Mouse (Mus musculus) naive thymus-derived CD4-positive, alpha-beta T cell, adult 5 months (primary cell): ENCODE results near the gene Ubc. TPM values are rescaled to one million over a fixed set of nuclear protein-coding genes. Genes with fewer than 3 reads are reported as not detected.

Source experiments
- polyA plus RNA-seq: library from polyadenylated mRNA; unstranded; fragments of 100-300 nt; shearing (Covaris generic); gene quantifications from one replicate; pipeline ENCODE4 v1.2.1, GENCODE M21; 2017

The Ubc gene
- polyA plus RNA-seq: 1,957 TPM

DNA sequence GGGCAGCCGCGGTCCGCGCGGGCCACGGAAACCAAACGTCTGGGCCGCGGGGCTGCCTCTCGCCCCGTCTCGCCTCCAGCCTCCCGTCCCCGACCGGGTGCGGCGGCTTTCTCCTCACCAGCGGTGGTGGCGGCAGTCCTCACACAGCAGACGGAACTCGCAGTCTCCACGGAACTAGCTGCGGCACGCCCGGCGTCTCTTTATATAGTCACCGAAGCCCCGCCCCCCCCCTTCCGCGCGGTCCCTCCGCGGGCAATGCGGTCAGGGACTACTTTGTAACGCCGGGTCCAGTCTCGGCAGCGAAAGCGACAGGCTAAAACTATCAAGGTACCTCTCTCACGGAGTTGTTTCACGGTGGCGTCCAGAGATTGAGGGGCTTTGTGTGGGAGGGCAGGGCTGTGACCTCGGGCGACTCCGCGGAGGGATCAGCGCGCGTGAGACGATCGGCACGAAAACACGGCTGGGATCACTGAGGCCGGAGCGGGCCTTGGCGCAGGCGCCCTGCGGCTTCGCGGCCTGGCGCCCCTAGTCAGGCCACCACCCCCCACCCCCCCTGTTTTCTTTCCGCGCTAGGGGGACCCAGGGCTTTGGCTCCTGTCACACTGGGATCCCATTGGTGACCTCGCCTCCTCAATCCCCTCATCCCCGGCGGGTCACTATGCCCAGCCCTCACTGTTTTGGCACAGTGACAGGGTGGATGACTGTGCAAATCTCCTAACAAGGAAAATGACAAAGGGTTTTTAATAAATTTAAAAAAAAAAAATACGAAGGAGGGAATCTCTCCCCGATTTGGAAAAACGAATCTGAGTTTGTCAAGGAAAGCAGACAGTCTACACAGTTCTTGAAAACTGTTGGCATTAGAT is at the start of gene Ubc:
Gene Ubc (minus strand): TSS at position 624 of the 863 bp plus-strand sequence.

GRCm38 (mm10) chr5:125433793-125434337 is 43.9 kb upstream of the Ubc start, which contains the start of gene Dhx37:
Dhx37 (minus strand) TSS chr5:125434121.

GRCm38 (mm10) chr5:125389131-125389578 is 847 bp downstream of the Ubc start, which contains the start of gene Gm10382:
Gm10382 (plus strand) TSS chr5:125389322.

GRCm38 (mm10) chr5:125340547-125341262 is 49.3 kb downstream of the Ubc start, which contains the start of gene Scarb1:
Scarb1 (minus strand) TSS chr5:125341094.

Other genes with a start within 250 kb of the Ubc start
- gene Ncor2, start 211.0 kb downstream of the Ubc start, polyA plus RNA-seq: 20.5 TPM
- gene Scarb1, start 49.1 kb downstream of the Ubc start, polyA plus RNA-seq: 15.1 TPM
- gene Gm10382, start 880 bp downstream of the Ubc start, polyA plus RNA-seq: 12.5 TPM
- 18.0 TPM for gene Dhx37, start 43.9 kb upstream of the Ubc start, polyA plus RNA-seq
- gene Bri3bp, start 51.4 kb upstream of the Ubc start, polyA plus RNA-seq: 26.2 TPM
- 46.7 TPM for gene Aacs, start 85.6 kb upstream of the Ubc start, polyA plus RNA-seq
- 0.35 TPM for gene Tmem132b, start 141.6 kb upstream of the Ubc start, polyA plus RNA-seq